Mouse (Mus musculus) spleen, adult 12 weeks (tissue): ENCODE results near the gene Bsnd.
A peak's percentile ranks its signal among the peaks of the same experiment; 100 is the strongest.

ENCODE experiments used
- DNase-seq: peaks from one replicate; pipeline ENCODE4 v3.0.0; 2022; ENCODE audit warnings: low spot score

Bsnd gene

GRCm38 (mm10) chr4:106492116-106492515, at the start of gene Bsnd:
Gene Bsnd (minus strand): TSS chr4:106492283.
- DNase-seq = no peak

- DNase-seq = no peak
These were observed 49.4 kb upstream of the Bsnd start for GRCm38 (mm10) chr4:106541491-106541890.

- no peak for DNase-seq
These were observed 47.7 kb upstream of the Bsnd start for GRCm38 (mm10) chr4:106539756-106540155.

- DNase-seq = no peak
These were observed 42.2 kb upstream of the Bsnd start for GRCm38 (mm10) chr4:106534256-106534655.

- no peak for DNase-seq
These were observed 41.5 kb upstream of the Bsnd start for GRCm38 (mm10) chr4:106533421-106534080.

- DNase-seq = no peak
These were observed 38.0 kb upstream of the Bsnd start for GRCm38 (mm10) chr4:106530113-106530482.

- DNase-seq = peak; percentile 77
These were observed 37.5 kb upstream of the Bsnd start for GRCm38 (mm10) chr4:106529375-106530112.

- DNase-seq = no peak
These were observed 35.9 kb upstream of the Bsnd start for GRCm38 (mm10) chr4:106527856-106528547.

GRCm38 (mm10) chr4:106525001-106525400, 32.9 kb upstream of the Bsnd start:
- DNase-seq = no peak

- DNase-seq = no peak
These were observed 32.0 kb upstream of the Bsnd start for GRCm38 (mm10) chr4:106524131-106524530.

- DNase-seq = no peak
These were observed 30.5 kb upstream of the Bsnd start for GRCm38 (mm10) chr4:106522547-106522946.

GRCm38 (mm10) chr4:106514606-106515005, 22.5 kb upstream of the Bsnd start:
- DNase-seq = no peak

GRCm38 (mm10) chr4:106509888-106510287, 17.8 kb upstream of the Bsnd start:
- no peak for DNase-seq

- DNase-seq = no peak
These were observed 13.5 kb upstream of the Bsnd start for GRCm38 (mm10) chr4:106505453-106506058.

- no peak for DNase-seq
These were observed 11.5 kb upstream of the Bsnd start for GRCm38 (mm10) chr4:106503578-106503977.

- DNase-seq = no peak
These were observed 8.0 kb upstream of the Bsnd start for GRCm38 (mm10) chr4:106500066-106500465.

GRCm38 (mm10) chr4:106498471-106498844, 6.4 kb upstream of the Bsnd start:
- DNase-seq = no peak

- DNase-seq = no peak
These were observed 5.8 kb upstream of the Bsnd start for GRCm38 (mm10) chr4:106497776-106498470.

GRCm38 (mm10) chr4:106496833-106497232, 4.8 kb upstream of the Bsnd start:
- DNase-seq = no peak

- no peak for DNase-seq
These were observed 1.6 kb upstream of the Bsnd start for GRCm38 (mm10) chr4:106493639-106494038.

- DNase-seq = no peak
These were observed 1.5 kb downstream of the Bsnd start for GRCm38 (mm10) chr4:106490620-106491019.

- no peak for DNase-seq
These were observed 8.3 kb downstream of the Bsnd start for GRCm38 (mm10) chr4:106483831-106484230.
